Mouse (Mus musculus): Measurements from ENCODE around the gene Mien1. TPM values are rescaled to one million over a fixed set of nuclear protein-coding genes. Genes with fewer than 3 reads are reported as not detected.

Gene Mien1
- polyA plus RNA-seq, 1 experiment from 2014 or later = 85.9 TPM

DNA sequence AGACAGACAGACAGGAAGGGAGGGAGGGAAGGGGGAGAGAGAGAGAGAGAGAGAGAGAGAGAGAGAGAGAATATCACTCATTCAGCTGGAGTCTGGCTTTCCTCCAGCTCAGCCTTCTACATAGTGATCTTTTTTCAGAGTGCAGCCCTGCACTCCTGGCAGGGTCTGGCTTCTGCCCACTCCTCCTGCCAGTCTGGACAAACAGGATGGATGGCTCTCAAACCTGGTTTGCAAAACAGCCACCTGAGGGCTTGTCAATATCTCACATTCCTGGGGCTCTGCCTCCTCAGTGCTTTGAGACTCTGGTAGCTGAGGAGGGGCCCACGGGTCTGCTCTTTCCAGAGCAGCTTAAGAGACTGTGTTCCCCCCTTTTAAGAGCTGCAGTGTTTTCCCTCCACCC, 6.4 kb upstream of the Mien1 start:
- Histone ChIP-seq H3K27ac (replicated peaks) (no peak overlapping the region), H3K27me3 (replicated peaks; ENCODE audit: low read depth, poor library complexity, severe bottlenecking) (peaks cover 61% of the 10 kb centered on the region)
- whole genome bisulfite sequencing = 46% methylated on average over 1 of the region's 1 CpGs

GRCm38 (mm10) chr11:98443688-98444087, 4.9 kb upstream of the Mien1 start:
- no peak for DNase-seq (ENCODE audit: low spot score)
- Histone ChIP-seq H3K27me3 (replicated peaks; ENCODE audit: low read depth, poor library complexity, severe bottlenecking) (peaks cover 46% of the 10 kb centered on the region), H3K4me1 (peaks cover 35% of the 10 kb centered on the region), H3K27ac (replicated peaks) (no peak overlapping the region), H3K36me3 (replicated peaks) (no peaks in the 10 kb centered on the region), H3K9me3 (no peaks in the 10 kb centered on the region), H3K4me3 (no peak overlapping the region)
- 90% methylated on average over 1 of the region's 1 CpGs for WGBS

More for the DNA sequence above, 6.4 kb upstream of the Mien1 start:
- no peaks in the 10 kb centered on the region for H3K36me3 ChIP-seq (replicated peaks)
- H3K4me3 ChIP-seq = no peak overlapping the region
- peak; percentile 31 for DNase-seq (ENCODE audit: low spot score)
- H3K4me1 ChIP-seq = peaks cover 36% of the 10 kb centered on the region
- H3K9me3 ChIP-seq = no peaks in the 10 kb centered on the region

DNA sequence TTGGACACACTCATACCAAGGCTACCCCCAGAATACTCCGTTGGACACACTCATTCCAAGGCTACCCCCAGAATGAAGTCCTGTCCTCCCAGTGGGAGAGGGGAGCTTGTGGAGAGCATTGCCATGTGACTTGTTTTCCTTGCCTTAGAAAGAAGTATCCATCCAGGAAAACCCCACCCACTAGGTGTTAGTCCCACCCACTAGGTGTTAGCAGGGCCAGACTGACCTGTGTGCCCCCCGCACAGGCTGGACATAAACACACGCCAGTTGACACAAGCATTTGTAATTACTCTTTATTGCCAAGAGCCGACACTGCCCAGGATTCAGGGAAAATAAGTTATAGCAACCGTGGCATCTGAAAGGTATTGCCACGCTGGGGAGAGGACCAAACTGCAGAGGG, 1.4 kb downstream of the Mien1 start:
- H3K27ac ChIP-seq (replicated peaks) = no peak overlapping the region
- WGBS = 84% methylated on average over 6 of the region's 6 CpGs
- no peak for DNase-seq (ENCODE audit: low spot score)
- peak overlapping the region; percentile 87; the same call in 1 of the 2 replicates for H3K4me3 ChIP-seq
- peaks cover 8% of the 10 kb centered on the region for H3K4me1 ChIP-seq
- no peaks in the 10 kb centered on the region for H3K27me3 ChIP-seq (replicated peaks; ENCODE audit: low read depth, poor library complexity, severe bottlenecking)
- peaks cover 49% of the 10 kb centered on the region for H3K36me3 ChIP-seq (replicated peaks)
- no peaks in the 10 kb centered on the region for H3K9me3 ChIP-seq

GRCm38 (mm10) chr11:98435723-98436122, 3.1 kb downstream of the Mien1 start:
- H3K27ac ChIP-seq (replicated peaks) = no peak overlapping the region
- no peak for DNase-seq (ENCODE audit: low spot score)
- no peak overlapping the region for H3K4me3 ChIP-seq
- H3K4me1 ChIP-seq = peaks cover 8% of the 10 kb centered on the region
- peaks cover 66% of the 10 kb centered on the region for H3K36me3 ChIP-seq (replicated peaks)
- no peaks in the 10 kb centered on the region for H3K27me3 ChIP-seq (replicated peaks; ENCODE audit: low read depth, poor library complexity, severe bottlenecking)
- 87% methylated on average over 9 of the region's 9 CpGs for WGBS
- H3K9me3 ChIP-seq = no peaks in the 10 kb centered on the region

DNA sequence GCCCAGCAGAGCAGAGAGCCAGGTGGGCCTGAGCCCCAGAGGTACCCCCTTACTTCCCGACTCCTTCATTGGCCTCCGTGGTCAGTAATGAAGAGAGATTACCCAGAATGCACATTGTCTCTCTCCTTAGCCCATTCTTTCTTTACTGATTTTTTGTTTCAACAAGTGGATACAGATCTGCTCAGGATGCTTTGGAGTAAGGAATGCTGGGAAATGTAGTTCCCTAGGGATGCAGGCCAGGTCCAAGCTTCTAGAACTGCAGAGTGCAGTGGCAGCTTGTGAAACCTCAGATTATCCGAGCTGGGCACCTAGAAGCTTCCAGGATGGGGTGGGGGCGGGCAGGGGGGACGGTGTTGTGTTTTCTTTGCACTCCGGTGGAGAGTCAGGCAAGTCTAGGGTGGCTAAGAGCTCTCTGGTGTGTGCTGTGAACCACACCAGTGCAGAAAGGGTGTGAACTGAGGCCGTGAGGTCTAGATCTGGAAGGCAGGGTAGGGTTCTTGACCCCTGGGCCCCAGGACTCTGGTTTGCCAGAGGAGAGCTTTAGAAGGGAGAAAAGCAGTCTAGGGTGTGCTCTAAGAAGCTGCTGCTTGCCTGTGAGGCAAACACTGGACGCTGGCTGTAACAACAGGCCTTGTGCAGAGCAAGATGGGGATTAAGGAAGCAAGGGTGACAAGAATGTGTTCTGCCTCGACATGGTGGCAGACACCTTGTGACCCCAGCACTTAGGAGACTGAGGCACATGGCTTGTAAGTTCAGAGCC, 6.9 kb downstream of the Mien1 start:
- H3K36me3 ChIP-seq (replicated peaks) = peaks cover 100% of the 10 kb centered on the region
- no peak for DNase-seq (ENCODE audit: low spot score)
- H3K4me3 ChIP-seq = no peak overlapping the region
- H3K27ac ChIP-seq (replicated peaks) = no peak overlapping the region
- no peaks in the 10 kb centered on the region for H3K9me3 ChIP-seq
- 81% methylated on average over 9 of the region's 9 CpGs for WGBS
- H3K4me1 ChIP-seq = no peaks in the 10 kb centered on the region
- H3K27me3 ChIP-seq (replicated peaks; ENCODE audit: low read depth, poor library complexity, severe bottlenecking) = no peaks in the 10 kb centered on the region

DNA sequence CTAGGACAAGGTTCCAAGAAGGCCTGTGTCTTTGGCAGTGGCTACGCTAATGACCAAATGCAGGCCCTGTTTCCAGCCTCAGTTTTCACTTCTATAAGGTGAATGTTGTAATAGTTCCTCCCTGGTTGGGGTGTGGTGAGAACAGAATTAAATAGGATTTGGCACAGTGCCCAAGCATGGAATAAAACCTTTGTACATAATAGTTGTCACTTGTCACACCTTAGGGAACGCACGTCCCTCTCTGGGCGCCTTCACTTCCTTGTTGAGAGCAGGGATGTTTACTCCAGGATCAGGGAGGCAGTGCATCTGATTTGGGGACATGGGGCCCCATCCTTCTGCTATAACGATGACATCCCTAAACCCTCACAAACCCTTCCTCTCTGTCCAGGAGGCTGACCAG, 10.4 kb downstream of the Mien1 start:
- DNase-seq (ENCODE audit: low spot score) = no peak
- H3K4me3 ChIP-seq = no peak overlapping the region
- no peaks in the 10 kb centered on the region for H3K27me3 ChIP-seq (replicated peaks; ENCODE audit: low read depth, poor library complexity, severe bottlenecking)
- 95% methylated on average over 5 of the region's 5 CpGs for WGBS
- no peaks in the 10 kb centered on the region for H3K4me1 ChIP-seq
- H3K27ac ChIP-seq (replicated peaks) = no peak overlapping the region
- no peaks in the 10 kb centered on the region for H3K9me3 ChIP-seq
- peaks cover 99% of the 10 kb centered on the region for H3K36me3 ChIP-seq (replicated peaks)

GRCm38 (mm10) chr11:98426592-98426991, 12.2 kb downstream of the Mien1 start:
- H3K27ac ChIP-seq (replicated peaks) = no peak overlapping the region
- DNase-seq (ENCODE audit: low spot score) = no peak
- H3K9me3 ChIP-seq = no peaks in the 10 kb centered on the region
- H3K27me3 ChIP-seq (replicated peaks; ENCODE audit: low read depth, poor library complexity, severe bottlenecking) = no peaks in the 10 kb centered on the region
- no peak overlapping the region for H3K4me3 ChIP-seq
- WGBS = 94% methylated on average over 7 of the region's 7 CpGs
- H3K4me1 ChIP-seq = no peaks in the 10 kb centered on the region
- peaks cover 99% of the 10 kb centered on the region for H3K36me3 ChIP-seq (replicated peaks)

GRCm38 (mm10) chr11:98418939-98419547, 19.7 kb downstream of the Mien1 start:
- no peak overlapping the region for H3K4me3 ChIP-seq
- no peak for DNase-seq (ENCODE audit: low spot score)
- H3K4me1 ChIP-seq = peaks cover 22% of the 10 kb centered on the region
- WGBS = 85% methylated on average over 10 of the region's 10 CpGs
- H3K27me3 ChIP-seq (replicated peaks; ENCODE audit: low read depth, poor library complexity, severe bottlenecking) = peaks cover 13% of the 10 kb centered on the region
- H3K27ac ChIP-seq (replicated peaks) = no peak overlapping the region
- H3K36me3 ChIP-seq (replicated peaks) = peaks cover 68% of the 10 kb centered on the region
- no peaks in the 10 kb centered on the region for H3K9me3 ChIP-seq

- Histone ChIP-seq H3K9me3 (no peaks in the 10 kb centered on the region), H3K36me3 (replicated peaks) (peaks cover 61% of the 10 kb centered on the region), H3K4me1 (peaks cover 30% of the 10 kb centered on the region), H3K27me3 (replicated peaks; ENCODE audit: low read depth, poor library complexity, severe bottlenecking) (peaks cover 19% of the 10 kb centered on the region), H3K4me3 (no peak overlapping the region), H3K27ac (replicated peaks) (no peak overlapping the region)
- 75% methylated on average over 6 of the region's 6 CpGs for WGBS
- DNase-seq (ENCODE audit: low spot score) = no peak
These were observed 20.5 kb downstream of the Mien1 start for GRCm38 (mm10) chr11:98418273-98418672.

DNA sequence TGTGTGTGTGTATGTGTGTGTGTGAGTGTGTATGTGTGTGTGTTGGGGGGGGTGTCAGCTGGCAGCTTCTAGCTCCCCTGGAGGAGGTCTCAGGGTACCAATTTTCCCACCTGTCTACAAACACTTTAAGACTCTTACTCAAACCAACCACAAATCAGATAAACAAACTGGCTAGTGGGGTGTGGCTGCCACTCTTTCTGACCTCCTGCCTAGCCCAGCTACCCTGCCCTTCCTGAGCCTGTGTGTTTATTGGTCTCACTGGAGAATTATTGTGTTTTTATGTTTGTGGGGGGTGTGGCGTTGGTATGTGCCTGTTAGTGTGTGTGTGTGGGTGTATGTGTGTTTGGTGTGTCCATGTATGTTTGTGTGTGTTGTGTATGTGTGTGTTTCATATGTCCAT, 21.7 kb downstream of the Mien1 start:
- H3K27me3 ChIP-seq (replicated peaks; ENCODE audit: low read depth, poor library complexity, severe bottlenecking) = peaks cover 19% of the 10 kb centered on the region
- H3K27ac ChIP-seq (replicated peaks) = no peak overlapping the region
- peaks cover 40% of the 10 kb centered on the region for H3K4me1 ChIP-seq
- DNase-seq (ENCODE audit: low spot score) = no peak
- H3K4me3 ChIP-seq = no peak overlapping the region
- peaks cover 49% of the 10 kb centered on the region for H3K36me3 ChIP-seq (replicated peaks)
- 85% methylated on average over 1 of the region's 1 CpGs for WGBS
- no peaks in the 10 kb centered on the region for H3K9me3 ChIP-seq

DNA sequence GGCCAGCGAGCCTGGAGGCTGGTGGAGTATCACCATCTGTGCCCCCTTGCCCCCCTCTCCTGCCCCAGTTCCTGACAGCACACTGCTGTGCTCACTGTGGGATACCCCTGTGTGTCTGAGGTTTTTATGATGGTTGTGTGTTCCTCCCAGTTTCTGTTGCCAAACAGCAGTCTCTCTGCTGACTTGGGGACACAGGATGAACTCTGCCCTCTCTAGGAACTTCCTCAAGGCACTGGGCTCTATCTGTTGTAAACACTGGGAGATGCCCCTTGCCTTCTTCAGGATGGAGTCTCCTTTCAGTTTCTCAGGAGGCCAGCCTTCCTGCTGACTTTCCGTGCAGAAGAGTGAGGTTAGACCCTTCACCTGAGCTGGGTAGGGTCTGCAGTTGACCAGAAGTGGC, 24.6 kb downstream of the Mien1 start:
- no peak for DNase-seq (ENCODE audit: low spot score)
- Histone ChIP-seq H3K27me3 (replicated peaks; ENCODE audit: low read depth, poor library complexity, severe bottlenecking) (peaks cover 39% of the 10 kb centered on the region), H3K9me3 (no peaks in the 10 kb centered on the region), H3K27ac (replicated peaks) (no peak overlapping the region; the same call in 1 of the 2 replicates), H3K4me1 (peaks cover 58% of the 10 kb centered on the region), H3K4me3 (peak overlapping the region; percentile 96), H3K36me3 (replicated peaks) (peaks cover 21% of the 10 kb centered on the region)
- 25% methylated on average over 2 of the region's 2 CpGs for WGBS

DNA sequence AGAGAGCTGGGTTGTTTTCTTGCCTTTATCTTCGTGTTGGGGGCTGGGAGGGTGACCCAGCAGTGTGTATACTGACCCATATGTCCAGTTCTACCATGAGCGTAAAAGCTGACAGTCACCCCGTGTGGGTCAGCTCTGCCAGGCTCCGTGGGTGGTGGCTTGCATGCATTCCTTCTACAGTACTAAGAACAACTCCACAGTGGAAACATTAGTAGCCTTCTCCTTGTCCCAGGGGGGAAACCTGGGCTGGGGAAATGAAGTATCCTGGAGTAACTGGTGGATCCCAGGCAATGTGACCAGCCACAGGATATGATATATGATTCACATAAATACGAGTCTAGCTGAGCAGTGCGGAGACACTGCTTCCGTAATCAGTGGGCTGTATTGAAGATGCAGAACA, 25.1 kb downstream of the Mien1 start:
- H3K27me3 ChIP-seq (replicated peaks; ENCODE audit: low read depth, poor library complexity, severe bottlenecking) = peaks cover 40% of the 10 kb centered on the region
- no peak for DNase-seq (ENCODE audit: low spot score)
- peak overlapping the region; percentile 96 for H3K4me3 ChIP-seq
- H3K4me1 ChIP-seq = peaks cover 62% of the 10 kb centered on the region
- 29% methylated on average over 7 of the region's 7 CpGs for WGBS
- H3K27ac ChIP-seq (replicated peaks) = peak overlapping the region; percentile 93; the same call in 1 of the 2 replicates
- H3K36me3 ChIP-seq (replicated peaks) = peaks cover 16% of the 10 kb centered on the region
- no peaks in the 10 kb centered on the region for H3K9me3 ChIP-seq

DNA sequence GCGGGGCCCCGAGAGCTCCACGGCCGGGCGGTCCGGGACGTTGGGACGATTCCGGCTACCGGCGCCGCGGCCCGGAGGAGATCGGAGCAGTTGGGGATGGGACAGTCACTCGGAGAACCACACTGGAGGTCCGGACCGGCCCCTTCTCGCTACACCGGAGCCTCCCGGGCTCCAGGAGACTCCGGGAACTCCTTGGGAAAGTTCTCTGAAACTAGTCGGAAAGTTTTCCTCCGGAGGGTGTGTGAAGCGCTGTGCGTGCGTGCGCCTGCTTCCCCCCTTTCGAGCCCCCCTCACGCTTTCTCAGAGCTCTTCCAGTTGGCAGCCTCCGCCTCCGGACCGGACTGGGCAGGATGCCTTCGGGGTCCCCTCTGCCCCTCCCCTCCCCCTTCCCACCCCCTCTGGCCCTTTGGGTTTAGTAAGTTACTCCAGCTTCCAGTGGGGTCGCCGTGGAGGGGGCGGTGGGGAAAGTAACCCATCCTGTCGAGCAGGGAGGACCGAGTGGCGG, 25.9 kb downstream of the Mien1 start:
- Histone ChIP-seq H3K36me3 (replicated peaks) (peaks cover 10% of the 10 kb centered on the region), H3K9me3 (no peaks in the 10 kb centered on the region), H3K27me3 (replicated peaks; ENCODE audit: low read depth, poor library complexity, severe bottlenecking) (peaks cover 43% of the 10 kb centered on the region), H3K4me1 (peaks cover 64% of the 10 kb centered on the region), H3K27ac (replicated peaks) (peak overlapping the region; percentile 93), H3K4me3 (peak overlapping the region; percentile 96)
- under 1% methylated on average over 40 of the region's 40 CpGs for WGBS
- peak; percentile 75 for DNase-seq (ENCODE audit: low spot score)

Measured in embryonic facial prominence, embryonic 10.5 days (tissue).